Mouse (Mus musculus) T-helper 1 cell (primary cell): ENCODE results near the gene Lgi4.

ENCODE experiments used
- in situ Hi-C: fragments of 300-600 bp; cut with MboI, MseI; formaldehyde crosslinking; loops from one replicate; pipeline ENCODE4 v1.15.1; 2025; ENCODE audit warnings: high pct_unique_total_duplicates

Lgi4 gene

GRCm38 (mm10) chr7:31076492-31076891, 17.4 kb downstream of the Lgi4 start, which contains the start of gene Fxyd3:
Gene Fxyd3, minus strand, starts transcription at chr7:31076704.
- in situ Hi-C loops, result no loop called here

GRCm38 (mm10) chr7:31077470-31077869, 18.3 kb downstream of the Lgi4 start:
- in situ Hi-C loops, result no loop called here

- in situ Hi-C loops, result no loop called here
Measured at GRCm38 (mm10) chr7:31077885-31078445, 18.8 kb downstream of the Lgi4 start.

GRCm38 (mm10) chr7:31079670-31080069, 20.5 kb downstream of the Lgi4 start:
- in situ Hi-C loops, result no loop called here

GRCm38 (mm10) chr7:31080611-31081010, 21.5 kb downstream of the Lgi4 start:
- in situ Hi-C loops, result no loop called here

GRCm38 (mm10) chr7:31081106-31081505, 22.0 kb downstream of the Lgi4 start:
- in situ Hi-C loops, result no loop called here

- in situ Hi-C loops, result no loop called here
Measured at GRCm38 (mm10) chr7:31082106-31082505, 23.0 kb downstream of the Lgi4 start.

GRCm38 (mm10) chr7:31082831-31083588, 23.9 kb downstream of the Lgi4 start:
- in situ Hi-C loops, result no loop called here

GRCm38 (mm10) chr7:31084140-31084539, 25.0 kb downstream of the Lgi4 start:
- in situ Hi-C loops, result no loop called here

GRCm38 (mm10) chr7:31085171-31085570, 26.0 kb downstream of the Lgi4 start:
- in situ Hi-C loops, result no loop called here

GRCm38 (mm10) chr7:31086175-31086755, 27.1 kb downstream of the Lgi4 start:
- in situ Hi-C loops, result no loop called here

- in situ Hi-C loops, result no loop called here
Measured at GRCm38 (mm10) chr7:31087262-31087661, 28.1 kb downstream of the Lgi4 start.

- in situ Hi-C loops, result no loop called here
Measured at GRCm38 (mm10) chr7:31088206-31088605, 29.1 kb downstream of the Lgi4 start.

GRCm38 (mm10) chr7:31089721-31090120, 30.6 kb downstream of the Lgi4 start:
- in situ Hi-C loops, result no loop called here

GRCm38 (mm10) chr7:31094774-31095501, 35.8 kb downstream of the Lgi4 start:
- in situ Hi-C loops, result loop anchor here (5.0 kb wide), 1 partner anchor 103 kb away; no protein-coding TSS in a partner anchor

GRCm38 (mm10) chr7:31096892-31097564, 37.9 kb downstream of the Lgi4 start:
- in situ Hi-C loops, result loop anchor here (5.0 kb wide), 1 partner anchor 105 kb away; no protein-coding TSS in a partner anchor

- in situ Hi-C loops, result loop anchor here (5.0 kb wide), 1 partner anchor 105 kb away; no protein-coding TSS in a partner anchor
Measured at GRCm38 (mm10) chr7:31097583-31098248, 38.6 kb downstream of the Lgi4 start.

GRCm38 (mm10) chr7:31098697-31099611, 39.8 kb downstream of the Lgi4 start:
- in situ Hi-C loops, result loop anchor here (5.0 kb wide), 1 partner anchor 107 kb away; no protein-coding TSS in a partner anchor

GRCm38 (mm10) chr7:31099612-31099982, 40.5 kb downstream of the Lgi4 start:
- in situ Hi-C loops, result loop anchor here (5.0 kb wide), 1 partner anchor 107 kb away; no protein-coding TSS in a partner anchor

GRCm38 (mm10) chr7:31100786-31101185, 41.6 kb downstream of the Lgi4 start:
- in situ Hi-C loops, result no loop called here
